Mouse (Mus musculus) ES-E14 (cell line): ENCODE measurements at regions not wholly inside any gene's neighbourhood (a gene's known extent, or its start where the extent isn't known, plus 50 kb on each side); places are given as distances from the start of the nearest gene placed in this dataset.

ENCODE experiments used
- CHD2 ChIP-seq: IDR thresholded peaks from 2 replicates; pipeline ENCODE4 v1.6.1; 2014; ENCODE audit warnings: mild to moderate bottlenecking, low read depth, low read length, inconsistent platforms
- HCFC1 ChIP-seq: IDR thresholded peaks from 2 replicates; pipeline ENCODE4 v1.6.1; 2012; ENCODE audit warnings: low read length, inconsistent platforms, borderline replicate concordance; ENCODE audit not compliant: insufficient read depth
- MAFK ChIP-seq: IDR thresholded peaks from 2 replicates; pipeline ENCODE4 v1.6.1; 2014; ENCODE audit warnings: mild to moderate bottlenecking, low read depth, low read length, inconsistent platforms; ENCODE audit not compliant: insufficient read depth
- ZC3H11A ChIP-seq: IDR thresholded peaks from 2 replicates; pipeline ENCODE4 v1.6.1; 2012; ENCODE audit warnings: low read depth, mild to moderate bottlenecking, inconsistent platforms, low read length, borderline replicate concordance
- ZNF384 ChIP-seq: IDR thresholded peaks from 2 replicates; pipeline ENCODE4 v1.6.1; 2012; ENCODE audit warnings: low read depth, low read length, inconsistent platforms

DNA sequence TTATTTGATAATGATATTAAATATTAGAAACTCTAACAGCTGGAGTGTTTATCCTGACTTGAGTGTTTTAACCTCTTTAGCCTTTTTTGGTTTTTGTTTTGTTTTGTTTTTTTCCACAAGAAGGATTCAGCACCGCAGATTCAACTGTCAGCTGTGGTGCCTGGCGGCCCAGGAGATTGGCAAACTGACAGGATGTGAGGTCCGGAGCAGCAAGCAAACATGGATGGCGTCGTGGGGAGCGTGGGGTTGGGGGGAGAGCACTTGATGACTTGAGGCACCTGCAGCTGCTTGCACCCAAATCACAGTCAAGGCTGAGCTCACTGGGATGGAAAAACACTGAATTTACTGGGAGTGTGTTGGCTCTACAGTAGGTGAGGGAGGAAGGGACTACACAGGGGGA lies 222.5 kb upstream of the Prox1 start:
- TF ChIP-seq HCFC1, result no peak
- no peak for TF ChIP-seq CHD2
- TF ChIP-seq MAFK, result no peak
- no peak for TF ChIP-seq ZC3H11A
- no peak for TF ChIP-seq ZNF384
